Mouse (Mus musculus): ENCODE measurements around the gene Il18rap. TPM values are rescaled to one million over a fixed set of nuclear protein-coding genes. Genes with fewer than 3 reads are reported as not detected.

The Il18rap gene
- polyA plus RNA-seq, 1 experiment: not detected

- Histone ChIP-seq H3K9ac (ENCODE audit: low read depth, poor library complexity, severe bottlenecking) (no peak overlapping the region), H3K4me1 (ENCODE audit: control insufficient read depth, insufficient read depth, low read length) (no peaks in the 10 kb centered on the region), H3K9me3 (replicated peaks; ENCODE audit: control insufficient read depth, insufficient read depth, low read length, poor library complexity, severe bottlenecking) (no peaks in the 10 kb centered on the region; the same call in 1 of the 2 replicates), H3K27me3 (ENCODE audit: control insufficient read depth, insufficient read depth, low read length, poor library complexity, severe bottlenecking) (no peaks in the 10 kb centered on the region; the same call in 1 of the 2 replicates), H3K4me3 (ENCODE audit: low read depth, low read length) (no peak overlapping the region), H3K36me3 (ENCODE audit: control insufficient read depth, insufficient read depth, low read length, poor library complexity, severe bottlenecking) (no peaks in the 10 kb centered on the region), H3K27ac (ENCODE audit: insufficient read depth, low read length) (no peak overlapping the region)
- no peak for TF ChIP-seq EP300 (IDR thresholded peaks at IDR 0.05; ENCODE audit: insufficient read depth, low read depth, low read length)
- no peak for TF ChIP-seq POLR2A (IDR thresholded peaks at IDR 0.05; ENCODE audit: insufficient read depth, low read length)
- TF ChIP-seq CTCF (IDR thresholded peaks at IDR 0.05; ENCODE audit: low read depth, low read length): no peak
These were observed 42.8 kb upstream of the Il18rap start for GRCm38 (mm10) chr1:40472401-40472800.

- H3K36me3 ChIP-seq (ENCODE audit: control insufficient read depth, insufficient read depth, low read length, poor library complexity, severe bottlenecking): no peaks in the 10 kb centered on the region
- no peak overlapping the region for H3K27ac ChIP-seq (ENCODE audit: insufficient read depth, low read length)
- TF ChIP-seq EP300 (IDR thresholded peaks at IDR 0.05; ENCODE audit: insufficient read depth, low read depth, low read length) (no peak), POLR2A (IDR thresholded peaks at IDR 0.05; ENCODE audit: insufficient read depth, low read length) (no peak), CTCF (IDR thresholded peaks at IDR 0.05; ENCODE audit: low read depth, low read length) (no peak)
- no peaks in the 10 kb centered on the region for H3K9me3 ChIP-seq (replicated peaks; ENCODE audit: control insufficient read depth, insufficient read depth, low read length, poor library complexity, severe bottlenecking)
- no peaks in the 10 kb centered on the region; the same call in 1 of the 2 replicates for H3K27me3 ChIP-seq (ENCODE audit: control insufficient read depth, insufficient read depth, low read length, poor library complexity, severe bottlenecking)
- no peaks in the 10 kb centered on the region for H3K4me1 ChIP-seq (ENCODE audit: control insufficient read depth, insufficient read depth, low read length)
- H3K4me3 ChIP-seq (ENCODE audit: low read depth, low read length): no peak overlapping the region
- H3K9ac ChIP-seq (ENCODE audit: low read depth, poor library complexity, severe bottlenecking): no peak overlapping the region
These were observed 41.5 kb upstream of the Il18rap start for GRCm38 (mm10) chr1:40473640-40474039.

GRCm38 (mm10) chr1:40474336-40474735 is 40.8 kb upstream of the Il18rap start:
- Histone ChIP-seq H3K36me3 (ENCODE audit: control insufficient read depth, insufficient read depth, low read length, poor library complexity, severe bottlenecking) (no peaks in the 10 kb centered on the region), H3K27ac (ENCODE audit: insufficient read depth, low read length) (no peak overlapping the region), H3K4me3 (ENCODE audit: low read depth, low read length) (no peak overlapping the region), H3K27me3 (ENCODE audit: control insufficient read depth, insufficient read depth, low read length, poor library complexity, severe bottlenecking) (no peaks in the 10 kb centered on the region; the same call in 1 of the 2 replicates), H3K4me1 (ENCODE audit: control insufficient read depth, insufficient read depth, low read length) (no peaks in the 10 kb centered on the region), H3K9me3 (replicated peaks; ENCODE audit: control insufficient read depth, insufficient read depth, low read length, poor library complexity, severe bottlenecking) (no peaks in the 10 kb centered on the region), H3K9ac (ENCODE audit: low read depth, poor library complexity, severe bottlenecking) (no peak overlapping the region)
- TF ChIP-seq EP300 (IDR thresholded peaks at IDR 0.05; ENCODE audit: insufficient read depth, low read depth, low read length): no peak
- no peak for TF ChIP-seq POLR2A (IDR thresholded peaks at IDR 0.05; ENCODE audit: insufficient read depth, low read length)
- TF ChIP-seq CTCF (IDR thresholded peaks at IDR 0.05; ENCODE audit: low read depth, low read length): no peak

- TF ChIP-seq POLR2A (IDR thresholded peaks at IDR 0.05; ENCODE audit: insufficient read depth, low read length): no peak
- TF ChIP-seq CTCF (IDR thresholded peaks at IDR 0.05; ENCODE audit: low read depth, low read length): no peak
- no peak for TF ChIP-seq EP300 (IDR thresholded peaks at IDR 0.05; ENCODE audit: insufficient read depth, low read depth, low read length)
- no peaks in the 10 kb centered on the region for H3K9me3 ChIP-seq (replicated peaks; ENCODE audit: control insufficient read depth, insufficient read depth, low read length, poor library complexity, severe bottlenecking)
- no peaks in the 10 kb centered on the region; the same call in 1 of the 2 replicates for H3K27me3 ChIP-seq (ENCODE audit: control insufficient read depth, insufficient read depth, low read length, poor library complexity, severe bottlenecking)
- no peaks in the 10 kb centered on the region for H3K4me1 ChIP-seq (ENCODE audit: control insufficient read depth, insufficient read depth, low read length)
- no peak overlapping the region for H3K27ac ChIP-seq (ENCODE audit: insufficient read depth, low read length)
- H3K9ac ChIP-seq (ENCODE audit: low read depth, poor library complexity, severe bottlenecking): no peak overlapping the region
- H3K4me3 ChIP-seq (ENCODE audit: low read depth, low read length): no peak overlapping the region
- H3K36me3 ChIP-seq (ENCODE audit: control insufficient read depth, insufficient read depth, low read length, poor library complexity, severe bottlenecking): no peaks in the 10 kb centered on the region
These were observed 39.5 kb upstream of the Il18rap start for GRCm38 (mm10) chr1:40475697-40476096.

- H3K36me3 ChIP-seq (ENCODE audit: control insufficient read depth, insufficient read depth, low read length, poor library complexity, severe bottlenecking): no peaks in the 10 kb centered on the region
- no peaks in the 10 kb centered on the region; the same call in 1 of the 2 replicates for H3K27me3 ChIP-seq (ENCODE audit: control insufficient read depth, insufficient read depth, low read length, poor library complexity, severe bottlenecking)
- H3K9ac ChIP-seq (ENCODE audit: low read depth, poor library complexity, severe bottlenecking): no peak overlapping the region
- no peak overlapping the region for H3K4me3 ChIP-seq (ENCODE audit: low read depth, low read length)
- H3K27ac ChIP-seq (ENCODE audit: insufficient read depth, low read length): no peak overlapping the region
- H3K9me3 ChIP-seq (replicated peaks; ENCODE audit: control insufficient read depth, insufficient read depth, low read length, poor library complexity, severe bottlenecking): no peaks in the 10 kb centered on the region
- TF ChIP-seq CTCF (IDR thresholded peaks at IDR 0.05; ENCODE audit: low read depth, low read length) (no peak), POLR2A (IDR thresholded peaks at IDR 0.05; ENCODE audit: insufficient read depth, low read length) (no peak), EP300 (IDR thresholded peaks at IDR 0.05; ENCODE audit: insufficient read depth, low read depth, low read length) (no peak)
- H3K4me1 ChIP-seq (ENCODE audit: control insufficient read depth, insufficient read depth, low read length): no peaks in the 10 kb centered on the region
These were observed 38.4 kb upstream of the Il18rap start for GRCm38 (mm10) chr1:40476756-40477155.

GRCm38 (mm10) chr1:40479505-40479923 is 35.6 kb upstream of the Il18rap start:
- H3K4me3 ChIP-seq (ENCODE audit: low read depth, low read length): no peak overlapping the region
- no peaks in the 10 kb centered on the region for H3K27me3 ChIP-seq (ENCODE audit: control insufficient read depth, insufficient read depth, low read length, poor library complexity, severe bottlenecking)
- no peaks in the 10 kb centered on the region for H3K9me3 ChIP-seq (replicated peaks; ENCODE audit: control insufficient read depth, insufficient read depth, low read length, poor library complexity, severe bottlenecking)
- no peak overlapping the region for H3K27ac ChIP-seq (ENCODE audit: insufficient read depth, low read length)
- no peak overlapping the region for H3K9ac ChIP-seq (ENCODE audit: low read depth, poor library complexity, severe bottlenecking)
- no peak for TF ChIP-seq POLR2A (IDR thresholded peaks at IDR 0.05; ENCODE audit: insufficient read depth, low read length)
- TF ChIP-seq CTCF (IDR thresholded peaks at IDR 0.05; ENCODE audit: low read depth, low read length): no peak
- no peak for TF ChIP-seq EP300 (IDR thresholded peaks at IDR 0.05; ENCODE audit: insufficient read depth, low read depth, low read length)
- no peaks in the 10 kb centered on the region for H3K4me1 ChIP-seq (ENCODE audit: control insufficient read depth, insufficient read depth, low read length)
- no peaks in the 10 kb centered on the region for H3K36me3 ChIP-seq (ENCODE audit: control insufficient read depth, insufficient read depth, low read length, poor library complexity, severe bottlenecking)
